Mouse (Mus musculus): ENCODE data around the gene Adgrf2. TPM values are rescaled to one million over a fixed set of nuclear protein-coding genes. Genes with fewer than 3 reads are reported as not detected.

Gene Adgrf2
- polyA plus RNA-seq, 1 experiment from 2014 or later = not detected

DNA sequence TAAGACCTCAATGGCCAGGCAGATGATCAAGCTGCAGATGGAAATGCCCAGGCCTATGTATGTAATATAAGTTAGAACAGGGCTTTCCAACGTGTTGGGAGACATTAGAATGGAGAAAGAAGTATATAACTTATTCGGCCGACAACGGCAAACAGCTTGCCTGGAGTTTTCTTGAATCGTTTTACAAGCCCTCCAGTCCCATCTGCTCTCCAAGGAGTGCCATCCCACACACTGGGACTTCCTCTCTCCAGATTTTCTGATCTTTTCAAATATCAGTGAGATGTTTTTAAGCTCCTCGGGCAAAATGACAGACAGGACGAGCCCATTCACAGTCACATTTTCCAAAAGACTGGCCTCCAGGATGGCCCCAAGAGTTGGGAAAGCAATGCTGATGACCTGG lies 31.3 kb downstream of the Adgrf2 start:
- Histone ChIP-seq H3K4me1 (replicated peaks) (no peaks in the 10 kb centered on the region), H3K36me3 (no peaks in the 10 kb centered on the region), H3K4me2 (replicated peaks) (no peak overlapping the region), H3K9ac (no peak overlapping the region), H3K4me3 (replicated peaks) (no peak overlapping the region), H3K27me3 (replicated peaks) (no peaks in the 10 kb centered on the region), H3K27ac (no peak overlapping the region), H3K9me3 (no peaks in the 10 kb centered on the region)
- 90% methylated on average over 7 of the region's 7 CpGs for WGBS
- no peak for ATAC-seq

DNA sequence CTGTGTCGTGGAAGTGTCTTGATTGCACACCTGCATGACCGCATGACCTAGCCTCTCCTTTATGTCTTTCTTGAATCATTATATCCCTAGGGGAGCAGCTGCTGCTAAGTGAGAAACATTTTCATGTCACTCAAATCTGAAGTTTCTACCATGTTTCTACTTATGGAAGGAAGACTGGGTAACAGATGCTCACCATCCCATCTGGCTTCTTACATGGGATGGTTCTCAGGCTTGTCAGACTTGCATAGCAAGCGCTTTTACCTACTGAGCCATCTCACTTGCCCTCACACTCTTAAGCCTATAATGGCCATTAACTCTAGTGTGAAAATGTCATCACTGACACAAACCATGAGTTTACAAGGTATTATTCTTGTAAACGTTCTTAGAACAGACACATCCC lies 36.4 kb downstream of the Adgrf2 start:
- no peak overlapping the region for H3K27ac ChIP-seq
- ATAC-seq = no peak
- H3K36me3 ChIP-seq = no peaks in the 10 kb centered on the region
- no peak overlapping the region for H3K9ac ChIP-seq
- H3K27me3 ChIP-seq (replicated peaks) = no peaks in the 10 kb centered on the region
- no peak overlapping the region for H3K4me3 ChIP-seq (replicated peaks)
- H3K4me1 ChIP-seq (replicated peaks) = no peaks in the 10 kb centered on the region
- no peak overlapping the region for H3K4me2 ChIP-seq (replicated peaks)
- no peaks in the 10 kb centered on the region for H3K9me3 ChIP-seq
- 71% methylated on average over 4 of the region's 4 CpGs for WGBS

DNA sequence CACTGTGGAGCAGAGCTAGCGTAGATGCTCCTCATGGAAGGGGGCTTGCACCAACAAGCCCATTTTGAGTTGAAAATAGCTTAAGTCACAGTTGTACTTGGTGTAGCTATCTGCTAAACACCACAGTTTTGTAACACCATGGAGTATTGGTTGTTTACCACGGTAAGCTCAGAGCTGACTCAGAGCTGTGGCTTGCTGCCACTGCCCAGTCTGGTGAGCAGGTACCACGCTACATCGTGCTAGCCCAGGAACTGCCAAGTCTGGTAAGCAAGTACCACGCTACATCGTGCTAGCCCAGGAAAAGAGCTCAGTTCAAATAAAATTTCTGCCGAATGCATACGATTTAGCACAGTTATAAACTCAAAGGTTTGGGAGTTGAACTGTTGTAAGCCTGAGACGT lies 39.8 kb downstream of the Adgrf2 start:
- WGBS = 89% methylated on average over 9 of the region's 9 CpGs
- Histone ChIP-seq H3K4me2 (replicated peaks) (no peak overlapping the region), H3K4me3 (replicated peaks) (no peak overlapping the region), H3K27me3 (replicated peaks) (no peaks in the 10 kb centered on the region), H3K36me3 (no peaks in the 10 kb centered on the region), H3K9me3 (no peaks in the 10 kb centered on the region), H3K27ac (no peak overlapping the region), H3K9ac (no peak overlapping the region), H3K4me1 (replicated peaks) (no peaks in the 10 kb centered on the region)
- ATAC-seq = no peak

DNA sequence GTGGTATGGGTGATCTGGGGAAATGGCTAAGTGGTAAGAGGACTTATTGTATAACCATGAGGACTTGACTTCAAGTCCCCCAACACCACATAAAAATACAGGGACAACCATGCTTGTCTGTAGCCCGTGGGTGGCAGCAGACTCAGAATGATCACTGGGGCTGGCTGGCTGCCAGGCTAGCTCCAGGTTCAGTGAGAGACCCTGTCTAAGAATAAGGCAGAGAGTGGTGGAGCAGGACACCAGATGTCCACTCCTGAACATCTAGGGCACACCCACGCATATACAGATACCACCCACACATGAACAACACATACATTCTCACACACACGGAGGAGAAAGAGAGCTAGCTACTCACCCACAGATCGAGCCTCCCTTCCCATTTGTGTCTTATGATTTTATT lies 47.2 kb downstream of the Adgrf2 start:
- H3K4me2 ChIP-seq (replicated peaks) = no peak overlapping the region
- no peaks in the 10 kb centered on the region for H3K9me3 ChIP-seq
- H3K4me1 ChIP-seq (replicated peaks) = no peaks in the 10 kb centered on the region
- no peak overlapping the region for H3K9ac ChIP-seq
- 84% methylated on average over 4 of the region's 4 CpGs for WGBS
- no peak overlapping the region for H3K27ac ChIP-seq
- no peak for ATAC-seq
- no peaks in the 10 kb centered on the region for H3K36me3 ChIP-seq
- no peak overlapping the region for H3K4me3 ChIP-seq (replicated peaks)
- no peaks in the 10 kb centered on the region for H3K27me3 ChIP-seq (replicated peaks)

DNA sequence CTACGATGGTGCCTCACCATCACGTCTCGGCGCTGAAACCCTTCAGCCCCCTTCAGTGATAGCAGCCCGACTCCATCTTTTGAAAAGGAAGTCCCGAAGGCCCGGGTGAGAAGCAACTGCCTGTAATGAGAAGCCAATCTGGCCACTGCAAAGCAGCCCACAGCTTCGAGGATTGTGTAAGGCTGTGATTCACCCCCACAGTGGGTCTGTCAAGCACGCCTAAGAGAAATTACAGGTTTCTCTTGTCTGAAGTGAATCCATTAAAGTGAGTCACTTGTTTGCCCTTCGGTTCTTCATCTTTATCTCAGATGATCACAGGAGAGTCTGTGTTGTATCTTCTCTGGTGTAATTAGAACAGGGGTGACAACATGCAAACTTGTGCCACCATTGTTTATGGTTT lies 49.8 kb downstream of the Adgrf2 start, which contains the start of gene Adgrf4:
Adgrf4 (minus strand) TSS at position 149 of the 400 bp plus-strand sequence.
- Histone ChIP-seq H3K9me3 (no peaks in the 10 kb centered on the region), H3K27me3 (replicated peaks) (no peaks in the 10 kb centered on the region), H3K4me1 (replicated peaks) (no peaks in the 10 kb centered on the region), H3K9ac (no peak within 1 kb of the TSS), H3K4me2 (replicated peaks) (no peak within 1 kb of the TSS), H3K36me3 (no peaks in the 10 kb centered on the region), H3K4me3 (replicated peaks) (no peak within 1 kb of the TSS), H3K27ac (no peak within 1 kb of the TSS)
- 81% methylated on average over 10 of the region's 10 CpGs for WGBS
- no peak for ATAC-seq

DNA sequence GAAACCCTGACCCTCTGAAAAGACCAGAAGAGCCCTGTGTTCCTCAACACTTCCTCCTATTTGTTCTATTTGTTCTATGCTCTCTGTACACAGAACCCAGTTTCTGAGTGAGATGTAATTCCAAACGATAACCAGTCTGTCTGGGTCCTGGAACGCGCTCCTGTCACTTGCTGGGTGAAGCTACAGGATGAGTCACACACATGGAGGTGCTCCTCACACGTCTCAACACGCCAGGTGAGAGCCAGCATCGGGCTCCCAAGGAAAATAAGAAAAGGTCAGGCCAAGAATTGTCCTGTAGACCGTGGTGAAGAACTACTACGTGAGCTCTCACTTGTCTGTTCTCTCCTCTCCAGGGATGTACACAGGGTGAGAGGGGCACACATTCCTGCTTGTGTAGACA lies 51.4 kb downstream of the Adgrf2 start:
- no peaks in the 10 kb centered on the region for H3K9me3 ChIP-seq
- 80% methylated on average over 8 of the region's 8 CpGs for WGBS

More for the DNA sequence above, 51.4 kb downstream of the Adgrf2 start:
- H3K9ac ChIP-seq = no peak overlapping the region
- H3K27me3 ChIP-seq (replicated peaks) = no peaks in the 10 kb centered on the region
- H3K27ac ChIP-seq = no peak overlapping the region
- H3K4me3 ChIP-seq (replicated peaks) = no peak overlapping the region
- H3K36me3 ChIP-seq = no peaks in the 10 kb centered on the region
- H3K4me2 ChIP-seq (replicated peaks) = no peak overlapping the region
- no peaks in the 10 kb centered on the region for H3K4me1 ChIP-seq (replicated peaks)
- ATAC-seq = no peak

Other genes starting within 250 kb of the Adgrf2 start
- gene Opn5, start 130.8 kb downstream of the Adgrf2 start, polyA plus RNA-seq (2015; fragmentation: Nextera tagmentation; extraction: Ambion mirVana) = not detected in 2 replicates
- 0.08 and 0.14 TPM in 2 replicates for gene Adgrf4, start 49.9 kb downstream of the Adgrf2 start, polyA plus RNA-seq (2015; fragmentation: Nextera tagmentation; extraction: Ambion mirVana)
- 33.1 and 37.3 TPM in 2 replicates for gene Cd2ap, start 134.5 kb upstream of the Adgrf2 start, polyA plus RNA-seq (2015; fragmentation: Nextera tagmentation; extraction: Ambion mirVana)

Measured in intestine, embryonic 15.5 days (tissue).